Comparison of ENCODE assay signal across 10 mouse cellular contexts in the genomic region with DNA sequence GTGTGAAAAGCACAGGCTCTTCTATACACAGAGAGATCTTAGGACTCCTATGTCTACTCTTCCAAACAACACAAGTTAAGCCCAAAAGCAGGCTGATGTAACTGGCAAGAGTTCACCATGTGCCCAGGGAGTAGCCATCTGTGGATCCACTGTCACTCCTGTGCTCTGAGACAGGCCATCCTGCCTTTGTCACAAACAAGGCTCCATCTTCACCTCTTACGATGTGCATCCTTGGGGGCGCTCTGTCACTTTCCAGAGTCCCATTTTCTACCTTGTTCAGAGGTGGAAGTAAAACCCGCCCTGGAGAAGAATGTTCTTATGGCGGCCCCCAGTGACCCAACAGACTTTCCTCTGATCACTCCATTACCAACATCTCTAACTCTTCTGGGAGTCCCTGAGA. TPM values are rescaled to one million over a fixed set of nuclear protein-coding genes. Genes with fewer than 3 reads are reported as not detected.
DNase-seq lines count a peak whose midpoint lies in the region; ATAC-seq lines count a peak whose summit lies in the region.
"Had no signal": no experiment of that assay in that cellular context is flagged by ENCODE, and none has a peak within 500 bp of the region (broad histone marks: within the 10 kb centered on the region; RNA-seq: fewer than 3 reads in every experiment).

No protein-coding gene starts in this region.

- no peak overlapping the region for H3K27ac ChIP-seq in heart, embryonic 10.5 days
- no peak overlapping the region for H3K27ac ChIP-seq in hindbrain, embryonic 15.5 days (replicated peaks)
- H3K27ac ChIP-seq in midbrain, embryonic 11.5 days (ENCODE audit: low read depth, low read length): peak overlapping the region; percentile 67; the same call in 1 of the 2 replicates

- WGBS in heart, embryonic 10.5 days: 3% methylated on average over 4 of the region's 4 CpGs
- 3% methylated on average over 4 of the region's 4 CpGs for WGBS in hindbrain, embryonic 15.5 days
- whole genome bisulfite sequencing in midbrain, embryonic 11.5 days: 4% methylated on average over 4 of the region's 4 CpGs

- no peak overlapping the region; the same call in 1 of the 2 replicates for H3K9ac ChIP-seq in hindbrain, embryonic 15.5 days
- H3K9ac ChIP-seq in midbrain, embryonic 11.5 days (ENCODE audit: low read length): peak overlapping the region; percentile 53; the same call in 1 of the 2 replicates

- H3K36me3 ChIP-seq in heart, embryonic 10.5 days: no peaks in the 10 kb centered on the region
- no peaks in the 10 kb centered on the region for H3K36me3 ChIP-seq in hindbrain, embryonic 15.5 days
- H3K36me3 ChIP-seq in midbrain, embryonic 11.5 days (ENCODE audit: control insufficient read depth, insufficient read depth, low read length): no peaks in the 10 kb centered on the region

- peaks cover 88% of the 10 kb centered on the region for H3K27me3 ChIP-seq in heart, embryonic 10.5 days (ENCODE audit: insufficient read depth, poor library complexity, severe bottlenecking)
- peaks cover 20% of the 10 kb centered on the region for H3K27me3 ChIP-seq in hindbrain, embryonic 15.5 days
- peaks cover 17% of the 10 kb centered on the region for H3K27me3 ChIP-seq in midbrain, embryonic 11.5 days (ENCODE audit: control insufficient read depth, insufficient read depth, low read length)

- no peak for DNase-seq in heart, embryonic 10.5 days (ENCODE audit: low spot score)
- DNase-seq in heart, adult 18-20 months: no peak
- DNase-seq in embryo, embryonic 9.5 days (ENCODE audit: extremely low spot score): peak; percentile 46
- DNase-seq in midbrain, embryonic 11.5 days (ENCODE audit: low spot score, missing footprints): peak; percentile 94
- no peak for DNase-seq in layer of hippocampus, adult 9-10 months (ENCODE audit: low spot score)
- no peak for DNase-seq in kidney, postnatal 36 days
- DNase-seq in layer of hippocampus, adult 8-10 months (ENCODE audit: low spot score in 2 of 2): no peak

- H3K4me3 ChIP-seq in heart, embryonic 10.5 days: peak overlapping the region; percentile 64; the same call in 1 of the 2 replicates
- peak overlapping the region; percentile 44 for H3K4me3 ChIP-seq in hindbrain, embryonic 15.5 days
- H3K4me3 ChIP-seq in midbrain, embryonic 11.5 days (ENCODE audit: low read depth, low read length): peak overlapping the region; percentile 60; the same call in 1 of the 2 replicates

- H3K4me1 ChIP-seq in heart, embryonic 10.5 days: peaks cover 24% of the 10 kb centered on the region
- H3K4me1 ChIP-seq in hindbrain, embryonic 15.5 days (replicated peaks): peaks cover 29% of the 10 kb centered on the region
- H3K4me1 ChIP-seq in midbrain, embryonic 11.5 days (ENCODE audit: control insufficient read depth, insufficient read depth, low read length): peaks cover 46% of the 10 kb centered on the region

- H3K4me2 ChIP-seq in hindbrain, embryonic 15.5 days: peak overlapping the region; percentile 87
- H3K4me2 ChIP-seq in midbrain, embryonic 11.5 days: peak overlapping the region; percentile 89

- ATAC-seq in hindbrain, embryonic 15.5 days (ENCODE audit: low FRiP score, low read depth): no peak
- no peak for ATAC-seq in midbrain, embryonic 11.5 days (ENCODE audit: low FRiP score)

- no peaks in the 10 kb centered on the region for H3K9me3 ChIP-seq in heart, embryonic 10.5 days
- H3K9me3 ChIP-seq in hindbrain, embryonic 15.5 days: no peaks in the 10 kb centered on the region
- H3K9me3 ChIP-seq in midbrain, embryonic 11.5 days (ENCODE audit: control insufficient read depth, low read length): no peaks in the 10 kb centered on the region

RNA-seq across cellular contexts. Expression of a gene that starts 1.6 kb away (rescaled TPM):
- polyA plus RNA-seq in heart, embryonic 10.5 days (2016; fragmentation: Nextera tagmentation; extraction: Ambion mirVana): 0.41 and 1.5 TPM in 2 replicates
- not detected for total RNA-seq in heart, adult 18-20 months (2021)
- polyA plus RNA-seq in hindbrain, embryonic 15.5 days (2015; fragmentation: Nextera tagmentation; extraction: Ambion mirVana): 25.8 and 43.7 TPM in 2 replicates
- 89.0 and 104 TPM in 2 replicates for polyA plus RNA-seq in midbrain, embryonic 11.5 days (2014; fragmentation: Nextera tagmentation; extraction: Ambion mirVana)
- total RNA-seq in layer of hippocampus, adult 8-10 months (2022): not detected
- total RNA-seq: left cerebral cortex, postnatal 36 days had no signal
- polyA plus RNA-seq: erythroblast, embryonic 14.5 days had no signal

RNA-seq across cellular contexts. Expression of a gene that starts 20.2 kb away (rescaled TPM):
- 23.3 and 26.0 TPM in 2 replicates for polyA plus RNA-seq in heart, embryonic 10.5 days (2016; fragmentation: Nextera tagmentation; extraction: Ambion mirVana)
- total RNA-seq in heart, adult 18-20 months (2021): 10 to 100 TPM; 18.1 to 18.3 TPM
- polyA plus RNA-seq in hindbrain, embryonic 15.5 days (2015; fragmentation: Nextera tagmentation; extraction: Ambion mirVana): 32.0 and 34.1 TPM in 2 replicates
- 28.0 TPM in 2 replicates for polyA plus RNA-seq in midbrain, embryonic 11.5 days (2014; fragmentation: Nextera tagmentation; extraction: Ambion mirVana)
- total RNA-seq in layer of hippocampus, adult 8-10 months (2022): 10 to 100 TPM; 25.4 to 28.8 (median 26.5) TPM

RNA-seq across cellular contexts. Expression of a gene that starts 45.0 kb away (rescaled TPM):
- 92.1 and 96.5 TPM in 2 replicates for polyA plus RNA-seq in heart, embryonic 10.5 days (2016; fragmentation: Nextera tagmentation; extraction: Ambion mirVana)
- total RNA-seq in heart, adult 18-20 months (2021): 10 to 100 TPM; 38.3 to 62.8 TPM
- polyA plus RNA-seq in hindbrain, embryonic 15.5 days (2015; fragmentation: Nextera tagmentation; extraction: Ambion mirVana): 34.2 and 38.2 TPM in 2 replicates
- polyA plus RNA-seq in midbrain, embryonic 11.5 days (2014; fragmentation: Nextera tagmentation; extraction: Ambion mirVana): 285 and 288 TPM in 2 replicates
- 10 to 100 TPM; 41.8 to 55.1 (median 48.8) TPM for total RNA-seq in layer of hippocampus, adult 8-10 months (2022)

RNA-seq across cellular contexts. Expression of a gene that starts 47.5 kb away (rescaled TPM):
- polyA plus RNA-seq in heart, embryonic 10.5 days (2016; fragmentation: Nextera tagmentation; extraction: Ambion mirVana): 0.34 TPM in 1 of 2 replicates, not detected in the other
- not detected for total RNA-seq in heart, adult 18-20 months (2021)
- not detected in 2 replicates for polyA plus RNA-seq in hindbrain, embryonic 15.5 days (2015; fragmentation: Nextera tagmentation; extraction: Ambion mirVana)
- polyA plus RNA-seq in midbrain, embryonic 11.5 days (2014; fragmentation: Nextera tagmentation; extraction: Ambion mirVana): not detected in 2 replicates
- total RNA-seq in layer of hippocampus, adult 8-10 months (2022): not detected
- total RNA-seq: left cerebral cortex, postnatal 36 days had no signal
- polyA plus RNA-seq: erythroblast, embryonic 14.5 days had no signal

RNA-seq across cellular contexts. Expression of a gene that starts 56.8 kb away (rescaled TPM):
- 0.07 and 0.88 TPM in 2 replicates for polyA plus RNA-seq in heart, embryonic 10.5 days (2016; fragmentation: Nextera tagmentation; extraction: Ambion mirVana)
- total RNA-seq in heart, adult 18-20 months (2021): not detected
- 18.4 and 35.8 TPM in 2 replicates for polyA plus RNA-seq in hindbrain, embryonic 15.5 days (2015; fragmentation: Nextera tagmentation; extraction: Ambion mirVana)
- 1.1 TPM in 2 replicates for polyA plus RNA-seq in midbrain, embryonic 11.5 days (2014; fragmentation: Nextera tagmentation; extraction: Ambion mirVana)
- total RNA-seq in layer of hippocampus, adult 8-10 months (2022): under 1 TPM in 1 of 4 experiments, not detected in 3; 0.43 TPM

Comparison
In these comparisons a context has a peak if more than half of its experiments do, and no peak if none do; other contexts are left out.
1. DNase-seq: peak in embryo, embryonic 9.5 days (single experiment) and midbrain, embryonic 11.5 days (single experiment); none in heart, embryonic 10.5 days (single experiment), heart, adult 18-20 months (0 of 2), layer of hippocampus, adult 9-10 months (single experiment), kidney, postnatal 36 days (0 of 2) and layer of hippocampus, adult 8-10 months (0 of 2).
2. RNA of a gene that starts 1.6 kb away (polyA plus RNA-seq): 89.0 to 104 TPM in midbrain, embryonic 11.5 days and 25.8 to 43.7 TPM in hindbrain, embryonic 15.5 days; 0.41 to 1.5 TPM in heart, embryonic 10.5 days; every median in the first group is over 10 times any median in the second.
3. Peak in every context shown above with its lines, with median percentiles within 50 percentile points of each other: H3K4me3 ChIP-seq.